8 mouse cellular contexts compared by ENCODE assay signal in genomic region chr9:106225469-106226150, GRCm38 (mm10). TPM values are rescaled to one million over a fixed set of nuclear protein-coding genes. Genes with fewer than 3 reads are reported as not detected.
DNase-seq lines count a peak whose midpoint lies in the region; ATAC-seq lines count a peak whose summit lies in the region.

No protein-coding gene starts in this region.

- peak overlapping the region; percentile 77 for H3K4me2 ChIP-seq in kidney, embryonic 15.5 days
- peak overlapping the region; percentile 78 for H3K4me2 ChIP-seq in hindbrain, embryonic 15.5 days
- H3K4me2 ChIP-seq in midbrain, embryonic 14.5 days (ENCODE audit: low read length): peak overlapping the region; percentile 69

- peaks cover 20% of the 10 kb centered on the region for H3K27me3 ChIP-seq in kidney, embryonic 15.5 days
- H3K27me3 ChIP-seq in embryonic facial prominence, embryonic 10.5 days (replicated peaks; ENCODE audit: low read depth, poor library complexity, severe bottlenecking): peaks cover 39% of the 10 kb centered on the region
- H3K27me3 ChIP-seq in hindbrain, embryonic 15.5 days: peaks cover 8% of the 10 kb centered on the region; the same call in 1 of the 2 replicates
- H3K27me3 ChIP-seq in midbrain, embryonic 14.5 days (ENCODE audit: control insufficient read depth, insufficient read depth, low read length): peaks cover 8% of the 10 kb centered on the region; the same call in 1 of the 2 replicates

- H3K36me3 ChIP-seq in kidney, embryonic 15.5 days: no peaks in the 10 kb centered on the region
- H3K36me3 ChIP-seq in embryonic facial prominence, embryonic 10.5 days (replicated peaks): no peaks in the 10 kb centered on the region
- H3K36me3 ChIP-seq in hindbrain, embryonic 15.5 days: no peaks in the 10 kb centered on the region
- H3K36me3 ChIP-seq in midbrain, embryonic 14.5 days (ENCODE audit: control insufficient read depth, insufficient read depth, low read length): no peaks in the 10 kb centered on the region

- 0 out of 2 replicates have a peak overlapping the region, but pooled peaks have one; percentile 64 for H3K27ac ChIP-seq in kidney, embryonic 15.5 days
- peak overlapping the region; percentile 67 for H3K27ac ChIP-seq in embryonic facial prominence, embryonic 10.5 days (replicated peaks)
- peak overlapping the region; percentile 60 for H3K27ac ChIP-seq in hindbrain, embryonic 15.5 days (replicated peaks)
- peak overlapping the region; percentile 45 for H3K27ac ChIP-seq in midbrain, embryonic 14.5 days (replicated peaks; ENCODE audit: low read depth, low read length)

- H3K9ac ChIP-seq in kidney, embryonic 15.5 days: 0 out of 2 replicates have a peak overlapping the region, but pooled peaks have one; percentile 21
- H3K9ac ChIP-seq in hindbrain, embryonic 15.5 days: peak overlapping the region; percentile 49
- H3K9ac ChIP-seq in midbrain, embryonic 14.5 days (replicated peaks; ENCODE audit: low read length): peak overlapping the region; percentile 61

- WGBS in kidney, embryonic 15.5 days: 48% methylated on average over 24 of the region's 24 CpGs
- WGBS in embryonic facial prominence, embryonic 10.5 days: 61% methylated on average over 24 of the region's 24 CpGs
- WGBS in hindbrain, embryonic 15.5 days: 64% methylated on average over 24 of the region's 24 CpGs
- 58% methylated on average over 24 of the region's 24 CpGs for WGBS in midbrain, embryonic 14.5 days

- no peaks in the 10 kb centered on the region for H3K9me3 ChIP-seq in kidney, embryonic 15.5 days (replicated peaks)
- H3K9me3 ChIP-seq in embryonic facial prominence, embryonic 10.5 days: no peaks in the 10 kb centered on the region
- no peaks in the 10 kb centered on the region for H3K9me3 ChIP-seq in hindbrain, embryonic 15.5 days
- H3K9me3 ChIP-seq in midbrain, embryonic 14.5 days (ENCODE audit: control insufficient read depth, low read length): no peaks in the 10 kb centered on the region

- peaks cover 35% of the 10 kb centered on the region for H3K4me1 ChIP-seq in kidney, embryonic 15.5 days
- peaks cover 20% of the 10 kb centered on the region for H3K4me1 ChIP-seq in embryonic facial prominence, embryonic 10.5 days
- peaks cover 10% of the 10 kb centered on the region for H3K4me1 ChIP-seq in hindbrain, embryonic 15.5 days (replicated peaks)
- peaks cover 4% of the 10 kb centered on the region; the same call in 1 of the 2 replicates for H3K4me1 ChIP-seq in midbrain, embryonic 14.5 days (ENCODE audit: control insufficient read depth, insufficient read depth, low read length)

- ATAC-seq in kidney, embryonic 15.5 days (replicated peaks; ENCODE audit: low FRiP score): no peak
- ATAC-seq in hindbrain, embryonic 15.5 days (ENCODE audit: low FRiP score, low read depth): 0 out of 2 replicates have a peak, but pooled peaks have one; percentile 13
- no peak for ATAC-seq in midbrain, embryonic 14.5 days (ENCODE audit: low FRiP score, low TSS enrichment)

- DNase-seq in kidney, postnatal 36 days: no peak
- DNase-seq in embryonic facial prominence, embryonic 10.5 days (ENCODE audit: low spot score): no peak
- DNase-seq in midbrain, embryonic 14.5 days: no peak
- no peak for DNase-seq in layer of hippocampus, adult 18-20 months (ENCODE audit: low spot score in 2 of 2)
- no peak for DNase-seq in urinary bladder, adult 2 months (ENCODE audit: low spot score)
- no peak for DNase-seq in right cerebral cortex, postnatal 4 days

- peak overlapping the region; percentile 39 for H3K4me3 ChIP-seq in kidney, embryonic 15.5 days (replicated peaks)
- peak overlapping the region; percentile 57 for H3K4me3 ChIP-seq in embryonic facial prominence, embryonic 10.5 days
- peak overlapping the region; percentile 39 for H3K4me3 ChIP-seq in hindbrain, embryonic 15.5 days
- peak overlapping the region; percentile 36 for H3K4me3 ChIP-seq in midbrain, embryonic 14.5 days (replicated peaks; ENCODE audit: low read depth, low read length)

RNA-seq across cellular contexts. Expression of gene Tlr9, which starts 3.2 kb away (rescaled TPM):
- polyA plus RNA-seq in kidney, embryonic 15.5 days (2015; fragmentation: Nextera tagmentation; extraction: Ambion mirVana): 0.09 TPM in 1 of 2 replicates, not detected in the other
- polyA plus RNA-seq in embryonic facial prominence, embryonic 10.5 days (2016; fragmentation: Nextera tagmentation; extraction: Ambion mirVana): not detected in 2 replicates
- 0.09 and 0.10 TPM in 2 replicates for polyA plus RNA-seq in hindbrain, embryonic 15.5 days (2015; fragmentation: Nextera tagmentation; extraction: Ambion mirVana)
- 0.08 and 0.09 TPM in 2 replicates for polyA plus RNA-seq in midbrain, embryonic 14.5 days (2014; fragmentation: Nextera tagmentation; extraction: Ambion mirVana)
- 1 to 10 TPM; 1.0 to 1.5 TPM for total RNA-seq in layer of hippocampus, adult 18-20 months (2021)
- polyA plus RNA-seq in urinary bladder, adult 2 months (2012; rRNA removed): 1.8 and 2.5 TPM in 2 replicates

RNA-seq across cellular contexts. Expression of gene Twf2, which starts 22.7 kb away (rescaled TPM):
- polyA plus RNA-seq in kidney, embryonic 15.5 days (2015; fragmentation: Nextera tagmentation; extraction: Ambion mirVana): 67.0 and 73.4 TPM in 2 replicates
- 69.5 and 74.7 TPM in 2 replicates for polyA plus RNA-seq in embryonic facial prominence, embryonic 10.5 days (2016; fragmentation: Nextera tagmentation; extraction: Ambion mirVana)
- polyA plus RNA-seq in hindbrain, embryonic 15.5 days (2015; fragmentation: Nextera tagmentation; extraction: Ambion mirVana): 50.5 and 52.0 TPM in 2 replicates
- polyA plus RNA-seq in midbrain, embryonic 14.5 days (2014; fragmentation: Nextera tagmentation; extraction: Ambion mirVana): 46.4 and 55.4 TPM in 2 replicates
- 10 to 100 TPM; 58.4 to 60.6 TPM for total RNA-seq in layer of hippocampus, adult 18-20 months (2021)
- 33.1 and 35.7 TPM in 2 replicates for polyA plus RNA-seq in urinary bladder, adult 2 months (2012; rRNA removed)

RNA-seq across cellular contexts. Expression of gene Alas1, which starts 22.8 kb away (rescaled TPM):
- 104 and 121 TPM in 2 replicates for polyA plus RNA-seq in kidney, embryonic 15.5 days (2015; fragmentation: Nextera tagmentation; extraction: Ambion mirVana)
- 72.1 and 80.7 TPM in 2 replicates for polyA plus RNA-seq in embryonic facial prominence, embryonic 10.5 days (2016; fragmentation: Nextera tagmentation; extraction: Ambion mirVana)
- 101 and 104 TPM in 2 replicates for polyA plus RNA-seq in hindbrain, embryonic 15.5 days (2015; fragmentation: Nextera tagmentation; extraction: Ambion mirVana)
- polyA plus RNA-seq in midbrain, embryonic 14.5 days (2014; fragmentation: Nextera tagmentation; extraction: Ambion mirVana): 93.0 and 101 TPM in 2 replicates
- 100 to 1,000 TPM; 141 to 144 TPM for total RNA-seq in layer of hippocampus, adult 18-20 months (2021)
- 93.3 and 105 TPM in 2 replicates for polyA plus RNA-seq in urinary bladder, adult 2 months (2012; rRNA removed)

RNA-seq across cellular contexts. Expression of gene Ppm1m, which starts 26.1 kb away (rescaled TPM):
- 49.0 and 55.1 TPM in 2 replicates for polyA plus RNA-seq in kidney, embryonic 15.5 days (2015; fragmentation: Nextera tagmentation; extraction: Ambion mirVana)
- 50.2 and 54.1 TPM in 2 replicates for polyA plus RNA-seq in embryonic facial prominence, embryonic 10.5 days (2016; fragmentation: Nextera tagmentation; extraction: Ambion mirVana)
- 17.6 and 21.2 TPM in 2 replicates for polyA plus RNA-seq in hindbrain, embryonic 15.5 days (2015; fragmentation: Nextera tagmentation; extraction: Ambion mirVana)
- polyA plus RNA-seq in midbrain, embryonic 14.5 days (2014; fragmentation: Nextera tagmentation; extraction: Ambion mirVana): 11.3 and 13.1 TPM in 2 replicates
- 10 to 100 TPM; 18.9 to 19.2 TPM for total RNA-seq in layer of hippocampus, adult 18-20 months (2021)
- 40.2 and 47.0 TPM in 2 replicates for polyA plus RNA-seq in urinary bladder, adult 2 months (2012; rRNA removed)

RNA-seq across cellular contexts. Expression of gene Wdr82, which starts 54.9 kb away (rescaled TPM):
- 21.9 and 28.3 TPM in 2 replicates for polyA plus RNA-seq in kidney, embryonic 15.5 days (2015; fragmentation: Nextera tagmentation; extraction: Ambion mirVana)
- polyA plus RNA-seq in embryonic facial prominence, embryonic 10.5 days (2016; fragmentation: Nextera tagmentation; extraction: Ambion mirVana): 28.4 and 28.8 TPM in 2 replicates
- polyA plus RNA-seq in hindbrain, embryonic 15.5 days (2015; fragmentation: Nextera tagmentation; extraction: Ambion mirVana): 35.9 and 36.6 TPM in 2 replicates
- polyA plus RNA-seq in midbrain, embryonic 14.5 days (2014; fragmentation: Nextera tagmentation; extraction: Ambion mirVana): 54.0 and 75.3 TPM in 2 replicates
- total RNA-seq in layer of hippocampus, adult 18-20 months (2021): 100 to 1,000 TPM; 130 to 137 TPM
- polyA plus RNA-seq in urinary bladder, adult 2 months (2012; rRNA removed): 67.9 and 72.1 TPM in 2 replicates
